Mouse (Mus musculus): ENCODE measurements around the gene Trim41. TPM values are rescaled to one million over a fixed set of nuclear protein-coding genes. Genes with fewer than 3 reads are reported as not detected.
A peak's percentile ranks its signal among the peaks of the same experiment; 100 is the strongest.

Gene Trim41
- total RNA-seq, 2 experiments from 2014 or later = 47.1 to 48.6 TPM

- DNase-seq (ENCODE audit: low spot score in 2 of 2) = no peak
Observed at GRCm38 (mm10) chr11:48816281-48816781, 822 bp downstream of the Trim41 start.

- no peak for DNase-seq (ENCODE audit: low spot score in 2 of 2)
Observed at GRCm38 (mm10) chr11:48815851-48816250, 1.3 kb downstream of the Trim41 start.

- DNase-seq (ENCODE audit: low spot score in 2 of 2) = no peak
Observed at GRCm38 (mm10) chr11:48813782-48814181, 3.4 kb downstream of the Trim41 start.

GRCm38 (mm10) chr11:48810142-48810541 is 7.0 kb downstream of the Trim41 start:
- no peak for DNase-seq (ENCODE audit: low spot score in 2 of 2)

- DNase-seq (ENCODE audit: low spot score in 2 of 2) = no peak
Observed at GRCm38 (mm10) chr11:48809434-48809830, 7.7 kb downstream of the Trim41 start.

- DNase-seq (ENCODE audit: low spot score in 2 of 2) = no peak
Observed at GRCm38 (mm10) chr11:48808737-48809433, 8.3 kb downstream of the Trim41 start.

- no peak for DNase-seq (ENCODE audit: low spot score in 2 of 2)
Observed at GRCm38 (mm10) chr11:48808304-48808646, 8.9 kb downstream of the Trim41 start.

GRCm38 (mm10) chr11:48807563-48808303 is 9.4 kb downstream of the Trim41 start:
- no peak for DNase-seq (ENCODE audit: low spot score in 2 of 2)

GRCm38 (mm10) chr11:48806856-48807562 is 10.1 kb downstream of the Trim41 start:
- DNase-seq (ENCODE audit: low spot score in 2 of 2) = peak in 1 of 2 experiments; percentile 42

- DNase-seq (ENCODE audit: low spot score in 2 of 2) = no peak
Observed at GRCm38 (mm10) chr11:48804922-48805321, 12.2 kb downstream of the Trim41 start.

GRCm38 (mm10) chr11:48803988-48804387 is 13.2 kb downstream of the Trim41 start:
- DNase-seq (ENCODE audit: low spot score in 2 of 2) = no peak

GRCm38 (mm10) chr11:48801831-48802772 is 15.1 kb downstream of the Trim41 start:
- DNase-seq (ENCODE audit: low spot score in 2 of 2) = no peak

- DNase-seq (ENCODE audit: low spot score in 2 of 2) = peak; percentile 92 to 93
Observed at GRCm38 (mm10) chr11:48799921-48800701, 17.0 kb downstream of the Trim41 start, which contains the start of gene Rack1. Rack1 (plus strand) TSS chr11:48800332.

GRCm38 (mm10) chr11:48798984-48799920 is 17.9 kb downstream of the Trim41 start:
- no peak for DNase-seq (ENCODE audit: low spot score in 2 of 2)

- no peak for DNase-seq (ENCODE audit: low spot score in 2 of 2)
Observed at GRCm38 (mm10) chr11:48798308-48798707, 18.8 kb downstream of the Trim41 start.

GRCm38 (mm10) chr11:48797287-48797686 is 19.9 kb downstream of the Trim41 start:
- DNase-seq (ENCODE audit: low spot score in 2 of 2) = no peak

- no peak for DNase-seq (ENCODE audit: low spot score in 2 of 2)
Observed at GRCm38 (mm10) chr11:48796290-48796689, 20.9 kb downstream of the Trim41 start.

GRCm38 (mm10) chr11:48795221-48795620 is 21.9 kb downstream of the Trim41 start:
- DNase-seq (ENCODE audit: low spot score in 2 of 2) = no peak

- no peak for DNase-seq (ENCODE audit: low spot score in 2 of 2)
Observed at GRCm38 (mm10) chr11:48793184-48793583, 24.0 kb downstream of the Trim41 start.
